Mouse (Mus musculus) cerebellum, postnatal 4 days (tissue): ENCODE results near the gene Tmem198.

ENCODE experiments used
- DNase-seq, 2 experiments: peaks; one replicate each; pipeline ENCODE4 v3.0.0; 2022; ENCODE audit warnings: low spot score in 2 of 2, mixed read lengths in 1 of 2

Gene Tmem198

DNA sequence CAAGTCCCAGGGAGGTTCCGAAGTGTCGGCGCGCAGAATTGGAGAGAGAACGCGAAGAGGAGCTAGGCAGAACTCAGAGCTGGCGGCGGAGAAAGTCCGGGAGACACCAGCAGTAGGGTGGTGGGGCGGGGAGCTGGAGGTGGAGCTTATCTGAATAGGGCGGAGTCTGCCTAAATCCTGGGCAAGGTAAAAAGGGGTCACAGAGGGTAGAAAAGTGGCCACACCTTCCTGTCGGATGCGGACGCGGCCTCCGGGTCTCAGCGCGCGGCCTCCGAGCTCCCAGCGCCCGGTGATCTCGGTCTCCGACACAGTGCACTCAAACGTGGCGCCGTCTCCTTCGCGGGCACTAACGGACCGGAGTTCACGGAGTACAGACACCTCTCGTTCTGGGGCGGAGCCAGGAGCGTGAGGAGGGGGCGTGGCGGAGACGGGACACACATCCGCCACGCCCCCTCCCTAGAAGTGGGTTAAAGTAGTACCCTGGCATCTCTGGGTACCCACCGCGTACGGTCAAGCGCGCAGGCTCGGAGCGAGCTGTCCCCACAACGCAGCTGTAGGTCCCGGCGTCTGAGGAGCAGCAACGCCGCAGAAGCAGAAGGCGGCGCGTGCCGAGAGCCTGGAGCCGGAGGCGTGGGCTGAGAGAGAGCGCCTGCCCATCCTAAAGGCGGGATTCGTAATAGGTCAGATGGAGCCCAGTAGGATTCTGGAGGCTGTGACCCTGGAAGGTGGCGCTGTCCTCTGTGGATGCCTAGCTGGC, 8.3 kb downstream of the Tmem198 start:
- peak; percentile 34 to 62 for DNase-seq

DNA sequence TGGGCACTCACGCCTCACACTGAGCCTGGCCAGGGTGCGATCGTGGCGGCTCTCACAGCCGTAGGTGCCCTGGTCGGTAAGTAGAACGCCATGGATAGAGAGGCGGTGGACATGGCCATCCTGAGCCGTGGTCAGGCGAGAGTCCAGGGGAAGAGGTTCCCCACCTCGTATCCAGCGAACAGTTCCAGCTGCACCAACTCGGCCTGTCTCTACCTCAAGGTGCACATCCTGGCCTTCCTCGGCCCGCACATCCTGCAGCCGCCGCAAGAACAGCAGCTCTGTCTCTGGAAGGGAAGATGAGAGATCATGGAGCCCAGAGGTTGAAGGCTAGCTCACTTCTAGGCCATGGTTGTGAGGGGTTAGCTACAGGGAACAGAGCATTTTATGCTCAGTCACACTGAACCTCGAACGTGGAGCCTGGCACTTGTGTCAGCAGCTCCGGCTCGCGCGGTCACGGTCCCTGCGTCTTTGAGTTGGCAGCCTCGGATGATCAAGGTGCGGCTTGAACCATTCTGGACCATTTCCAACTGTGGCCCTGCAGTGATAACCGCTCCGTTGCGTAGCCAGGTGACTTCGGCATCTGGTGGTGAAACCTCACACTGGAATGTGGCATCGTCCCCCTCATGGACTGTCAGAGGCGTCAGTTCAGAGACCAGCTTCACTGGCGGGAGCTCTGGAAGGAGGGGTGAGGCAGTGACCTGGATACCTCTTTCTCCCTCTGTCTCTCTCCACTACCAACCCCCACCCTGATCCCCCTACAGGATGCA, 11.6 kb downstream of the Tmem198 start:
- no peak for DNase-seq

DNA sequence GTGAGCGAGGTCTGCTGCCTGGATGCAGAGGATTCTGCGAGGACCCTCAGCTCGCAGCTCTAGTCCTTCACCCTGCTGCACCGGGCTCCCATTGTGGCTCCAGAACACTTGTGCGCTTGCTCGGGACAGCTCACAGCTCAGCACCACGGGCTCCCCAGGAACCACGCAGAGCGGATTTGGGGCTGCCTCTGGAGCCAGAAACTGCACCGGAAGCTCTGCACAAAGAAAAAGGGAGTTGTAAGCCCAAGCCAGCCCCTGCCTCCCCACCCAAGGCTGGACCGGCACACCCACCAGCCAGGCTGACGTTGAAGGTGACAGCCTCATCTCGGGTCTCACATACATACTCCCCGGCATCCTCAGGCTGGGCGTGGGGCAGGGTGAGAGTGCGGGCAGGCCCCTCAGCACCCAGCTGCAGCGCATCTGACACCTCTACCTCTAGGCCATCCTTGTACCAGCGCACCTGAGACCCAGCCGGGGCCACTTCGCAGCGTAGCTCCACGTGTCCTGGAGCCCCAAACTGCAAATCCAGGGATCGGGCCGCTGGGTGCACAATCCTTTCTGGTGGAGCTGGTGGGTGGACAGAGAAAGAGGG, 13.3 kb downstream of the Tmem198 start:
- no peak for DNase-seq

DNA sequence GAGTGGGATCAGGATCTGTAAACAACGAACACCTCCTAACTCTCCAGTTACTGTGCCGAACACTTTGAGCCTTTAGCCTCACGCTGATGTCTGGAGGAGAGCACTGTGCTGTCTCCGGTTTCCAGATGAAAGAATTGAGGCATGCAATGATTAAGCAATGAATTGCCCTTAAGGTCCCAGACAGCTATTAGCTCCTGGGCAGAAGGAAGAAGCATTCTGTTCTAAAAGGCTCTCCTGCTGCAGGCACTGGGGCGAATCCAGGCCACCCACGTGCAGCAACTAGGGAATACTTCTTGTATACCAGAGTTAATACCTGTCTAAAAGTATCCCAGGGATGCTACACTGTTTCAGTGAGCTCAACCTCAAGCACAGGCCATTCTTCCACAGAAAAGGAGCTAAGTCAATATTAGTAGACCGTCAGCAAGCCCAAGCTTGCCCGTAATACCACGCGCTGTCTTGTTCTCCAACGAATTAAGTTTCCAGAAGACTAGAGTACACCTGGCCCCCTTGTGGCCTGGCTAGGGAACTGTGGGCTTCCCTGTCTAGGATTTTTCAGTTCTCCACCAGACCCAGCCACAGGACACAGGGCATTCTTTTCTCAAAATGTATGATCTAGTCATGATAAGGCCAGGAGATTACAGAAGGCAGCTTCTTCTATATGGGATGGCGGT, 15.7 kb downstream of the Tmem198 start:
- peak in 1 of 2 experiments; percentile 48 for DNase-seq

DNA sequence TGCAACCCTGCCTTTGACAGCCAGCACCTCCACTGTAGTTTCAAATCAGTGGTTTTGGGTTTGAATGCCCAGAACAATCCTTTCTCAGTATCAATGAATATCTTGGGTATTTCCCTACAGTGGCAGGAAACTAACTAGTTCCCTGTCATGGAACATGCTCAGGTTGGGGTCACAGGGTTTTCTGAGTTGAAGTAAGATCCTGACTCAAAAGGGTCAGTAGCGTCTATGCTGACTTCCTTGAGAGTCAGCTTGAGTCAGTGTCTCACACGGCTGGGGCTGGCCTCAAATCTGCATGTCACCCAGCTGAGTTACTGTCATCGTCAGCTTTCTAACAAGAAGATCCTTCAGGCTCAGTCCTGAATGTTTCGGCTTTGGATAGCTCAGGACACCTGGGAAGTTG, 19.6 kb downstream of the Tmem198 start:
- no peak for DNase-seq

DNA sequence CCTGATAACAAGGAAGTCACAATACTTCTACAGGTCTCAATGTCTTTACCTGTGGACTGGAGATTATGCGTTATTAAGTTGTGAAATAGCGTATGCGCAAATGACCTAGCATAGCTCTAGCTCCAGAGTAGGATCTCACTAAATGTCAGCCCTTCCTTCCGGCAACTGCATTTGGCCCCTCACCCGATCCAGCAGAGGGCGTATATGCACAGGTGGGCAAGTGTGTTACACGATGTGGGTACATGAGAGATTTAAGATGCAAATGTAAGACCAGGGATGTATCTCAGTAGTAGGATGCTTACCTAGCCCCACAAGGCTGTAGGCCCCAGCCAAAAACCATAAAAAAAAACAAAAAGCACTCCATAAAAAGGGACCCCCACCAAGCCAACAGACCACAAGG, 20.1 kb downstream of the Tmem198 start:
- no peak for DNase-seq

DNA sequence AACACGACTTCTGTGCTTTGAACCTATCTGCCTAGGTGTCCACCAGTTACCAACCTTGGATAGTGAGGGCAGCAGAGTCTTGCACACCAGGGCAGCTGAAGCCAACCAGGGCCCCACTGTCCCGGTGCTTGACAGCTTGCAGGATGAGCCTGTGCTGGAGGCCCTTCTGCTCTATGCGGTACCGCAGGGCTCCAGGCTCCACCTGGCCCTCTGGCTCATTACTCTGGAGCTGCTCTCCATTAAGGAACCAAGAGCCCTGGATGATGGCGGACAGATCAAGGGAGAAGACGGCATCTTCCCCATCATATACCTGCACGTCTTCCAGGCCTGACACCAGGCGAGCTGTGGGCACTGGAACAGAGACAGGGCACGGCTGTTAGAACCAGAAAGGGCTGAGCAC, 22.6 kb downstream of the Tmem198 start:
- DNase-seq: no peak

DNA sequence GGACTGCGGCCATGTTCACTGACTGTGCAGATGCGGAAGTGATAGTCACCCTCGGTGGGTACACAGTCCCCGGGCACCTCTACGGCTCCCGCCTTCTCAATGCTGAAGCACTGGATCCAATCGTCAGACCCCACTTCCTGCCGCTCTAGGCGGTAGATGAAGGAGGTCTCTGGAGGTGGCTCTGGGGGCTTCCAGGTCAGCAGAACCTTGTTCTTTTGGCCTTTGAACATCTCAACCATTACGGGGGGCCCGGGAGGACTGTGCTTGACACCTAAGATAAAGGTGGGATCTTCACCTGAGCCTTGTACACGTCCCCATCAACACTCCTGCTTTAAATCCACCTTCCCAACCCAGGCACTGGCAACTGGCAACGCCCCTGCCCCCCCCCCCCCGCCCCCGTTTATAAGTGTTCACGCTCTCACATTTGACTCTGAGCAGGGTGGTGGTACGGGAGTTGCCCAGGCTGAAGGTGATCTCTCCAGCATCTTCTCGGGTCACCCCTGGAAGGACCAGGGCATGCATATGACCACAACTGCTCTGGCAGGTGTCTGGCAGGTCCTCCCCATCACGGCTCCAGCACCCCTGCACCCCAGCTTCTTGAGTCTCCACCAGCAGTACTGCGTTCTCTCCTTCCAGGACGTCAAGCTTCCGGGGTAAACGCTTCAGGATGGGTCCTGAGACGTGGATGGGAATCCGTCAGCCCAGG, 23.8 kb downstream of the Tmem198 start:
- DNase-seq: no peak

DNA sequence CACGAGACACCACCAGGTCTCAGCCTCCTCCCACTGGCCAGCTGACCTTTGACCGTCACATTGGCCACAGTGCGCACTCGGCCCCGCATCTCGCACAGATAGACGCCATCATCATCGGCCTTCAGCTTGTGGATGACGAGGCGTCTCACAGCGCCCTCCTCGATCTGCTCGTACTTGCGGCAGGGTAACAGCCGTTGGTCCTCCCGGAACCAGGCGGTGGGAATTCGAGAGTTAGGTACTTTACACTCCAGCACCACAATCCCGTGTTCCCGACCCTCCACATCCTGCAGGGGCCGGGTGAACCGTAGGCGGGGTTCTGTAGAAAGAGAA, 24.3 kb downstream of the Tmem198 start:
- DNase-seq: no peak

DNA sequence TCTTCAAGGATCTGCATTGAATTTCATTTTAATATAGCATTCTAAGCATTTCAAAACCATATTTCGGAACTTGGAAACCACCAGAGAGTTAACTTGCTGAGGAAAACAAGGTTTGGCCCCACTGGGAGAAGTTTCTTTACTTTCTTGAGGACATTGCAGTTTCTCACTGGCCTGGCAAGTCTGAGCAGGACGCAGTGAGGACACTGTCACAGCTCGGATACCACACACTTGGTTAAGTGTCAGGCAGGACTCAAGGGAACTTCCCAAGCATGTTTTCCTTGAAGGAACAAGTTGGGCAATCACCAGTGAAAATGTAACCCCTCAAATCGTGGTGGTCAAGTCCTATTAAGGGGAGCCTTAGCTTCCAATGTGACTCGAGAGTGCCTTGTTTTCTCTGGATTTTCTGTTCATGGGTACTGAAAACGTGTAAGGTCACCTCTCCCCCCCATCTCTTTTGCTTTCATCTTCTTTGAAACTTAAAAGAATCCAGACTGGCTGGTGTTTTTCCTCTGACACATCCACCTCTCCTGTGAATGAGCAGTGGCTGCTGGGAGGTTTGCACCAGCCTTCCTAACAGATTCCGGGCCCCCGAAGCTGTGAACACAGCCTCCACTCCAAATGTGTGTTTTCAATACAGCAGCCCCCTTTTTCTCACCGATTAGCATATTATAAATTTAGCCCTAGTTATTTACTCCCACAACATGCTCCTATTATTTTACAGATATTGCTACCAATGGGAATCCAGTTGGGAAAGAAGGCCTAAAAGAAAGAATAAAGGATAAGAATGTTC, 25.1 kb downstream of the Tmem198 start:
- no peak for DNase-seq

DNA sequence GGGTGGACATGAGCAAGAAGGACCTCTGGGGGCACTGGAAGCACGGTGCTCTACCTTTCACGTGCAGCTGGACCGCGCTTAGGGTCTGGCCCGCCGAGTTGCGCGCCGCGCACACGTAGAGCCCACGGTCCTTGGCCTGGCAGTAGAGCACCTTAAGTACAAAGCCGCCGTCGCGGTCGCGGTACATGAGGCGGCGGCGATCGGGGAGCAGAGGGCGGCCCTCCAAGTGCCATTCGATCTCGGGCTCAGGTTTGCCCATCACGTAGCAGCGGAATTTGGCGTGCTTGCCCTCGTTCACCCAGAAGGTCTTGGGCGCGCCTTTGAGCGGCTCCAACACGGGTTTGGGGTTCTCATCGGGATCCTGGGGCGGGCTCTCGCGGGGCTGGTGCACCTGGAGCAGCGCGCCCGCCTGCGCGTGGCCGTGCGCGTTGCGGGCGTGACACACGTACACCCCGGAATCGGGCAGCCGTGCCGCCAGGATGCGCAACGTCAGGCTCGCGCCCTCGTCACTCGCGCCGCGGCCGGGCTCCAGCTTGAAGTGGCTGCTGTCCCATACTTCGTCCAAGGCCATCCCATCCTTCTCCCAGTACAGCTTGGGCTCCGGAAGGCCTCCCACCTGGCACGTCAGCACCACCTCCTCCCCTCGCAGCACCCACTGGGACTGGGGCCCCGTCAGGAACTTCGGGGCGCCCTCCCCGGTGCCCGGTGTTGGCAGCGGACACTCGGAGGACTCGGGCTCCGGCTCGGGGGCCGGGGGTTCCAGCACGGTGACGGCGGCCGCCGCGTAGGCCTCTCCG, 26.0 kb downstream of the Tmem198 start:
- peak; percentile 60 to 74 for DNase-seq

DNA sequence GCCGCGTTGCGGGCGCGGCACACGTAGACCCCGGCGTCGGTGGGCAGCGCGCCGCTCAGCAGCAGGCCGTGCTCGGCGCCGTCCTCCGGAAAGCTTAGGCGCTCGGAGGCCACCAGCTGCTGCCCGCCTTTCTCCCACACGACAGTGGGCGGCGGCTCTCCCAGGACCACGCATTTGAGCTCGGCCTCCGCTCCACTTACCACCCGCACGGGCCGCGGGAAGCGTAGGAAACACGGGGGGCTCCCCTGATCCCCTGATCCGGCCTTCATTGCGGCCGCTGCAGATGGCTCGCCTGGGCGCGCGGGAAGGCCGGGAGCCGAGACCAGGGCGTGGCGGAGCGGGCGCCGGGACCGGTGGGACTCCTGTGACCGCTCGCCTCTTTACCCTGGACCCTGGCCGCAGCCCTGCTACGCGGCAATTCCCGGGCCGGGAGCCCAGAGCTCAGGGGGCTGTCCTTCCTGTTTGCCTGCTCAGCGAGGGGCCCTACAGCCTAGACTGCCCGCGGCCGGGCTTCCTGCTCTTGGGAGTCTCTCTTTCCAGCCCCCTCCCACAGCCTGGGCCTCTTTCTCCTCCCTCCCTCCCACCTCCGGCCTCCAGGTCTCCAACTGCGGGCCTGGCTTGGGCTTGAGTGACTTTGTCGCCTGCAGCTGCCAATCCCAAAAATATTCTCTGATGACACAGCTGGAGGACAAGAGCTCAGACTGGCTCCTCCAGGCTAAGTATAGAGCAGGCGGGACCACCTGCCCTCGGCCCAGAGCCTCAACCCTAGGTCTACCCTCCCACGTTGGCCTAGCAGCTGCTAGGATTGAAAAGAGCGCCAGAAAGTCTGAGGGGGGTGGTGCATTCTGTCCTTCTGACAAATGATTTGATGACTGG, 26.9 kb downstream of the Tmem198 start, which contains the start of gene Obsl1:
Gene Obsl1 (minus strand): TSS at position 497 of the 876 bp plus-strand sequence.
- peak in 1 of 2 experiments; percentile 52 for DNase-seq

DNA sequence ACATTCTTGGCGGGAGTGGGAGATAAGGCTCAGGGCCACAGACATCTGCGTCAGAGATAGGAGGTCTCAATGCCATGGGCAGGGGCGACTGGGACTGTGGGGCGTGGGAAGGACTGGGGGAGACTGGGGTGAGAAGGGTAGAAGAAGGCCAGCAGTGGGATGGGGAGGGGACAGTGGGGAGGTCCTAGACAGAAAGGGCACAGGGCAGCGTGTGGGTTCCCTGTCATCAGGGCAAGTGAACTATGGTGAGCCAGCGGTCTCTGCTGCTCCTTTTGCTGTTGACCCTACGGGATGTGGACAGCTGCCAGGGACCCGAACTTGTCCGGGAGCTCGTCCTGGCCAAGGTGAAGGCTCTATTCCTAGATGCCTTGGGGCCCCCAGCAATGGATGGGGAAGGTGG, 27.7 kb downstream of the Tmem198 start, which contains the start of gene Inha:
Gene Inha (plus strand): TSS at position 72 of the 400 bp plus-strand sequence.
- DNase-seq: no peak

DNA sequence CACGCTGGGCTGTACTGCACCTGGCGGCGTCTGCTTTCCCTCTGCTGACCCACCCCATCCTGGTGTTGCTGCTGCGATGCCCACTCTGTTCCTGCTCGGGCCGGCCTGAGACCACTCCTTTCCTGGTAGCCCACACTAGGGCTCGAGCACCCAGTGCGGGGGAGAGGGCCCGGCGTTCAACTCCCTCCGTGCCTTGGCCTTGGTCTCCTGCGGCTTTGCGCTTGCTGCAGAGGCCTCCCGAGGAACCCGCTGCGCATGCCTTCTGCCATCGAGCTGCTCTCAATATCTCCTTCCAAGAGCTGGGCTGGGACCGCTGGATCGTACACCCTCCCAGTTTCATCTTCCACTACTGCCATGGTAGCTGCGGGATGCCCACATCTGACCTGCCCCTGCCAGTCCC, 30.3 kb downstream of the Tmem198 start:
- no peak for DNase-seq

DNA sequence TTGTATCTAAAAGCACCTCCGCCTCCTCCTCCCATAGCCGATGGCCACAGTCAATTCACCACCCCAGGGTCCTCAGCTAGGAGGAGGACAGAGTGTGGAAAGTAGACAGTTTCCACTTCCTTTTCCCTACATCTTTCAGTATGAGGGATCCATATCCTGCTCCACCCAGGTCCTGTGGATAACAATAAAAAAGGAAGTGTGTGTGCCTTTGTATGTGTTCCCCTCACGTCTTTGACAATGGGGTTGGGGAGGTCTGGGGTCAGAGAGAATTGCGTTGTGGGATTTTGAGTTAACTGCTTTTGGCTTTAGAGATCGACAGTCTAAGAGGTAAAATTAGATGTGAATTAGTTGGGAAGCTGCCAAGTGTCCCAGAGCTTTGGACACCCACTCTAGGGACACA, 30.8 kb downstream of the Tmem198 start:
- no peak for DNase-seq

DNA sequence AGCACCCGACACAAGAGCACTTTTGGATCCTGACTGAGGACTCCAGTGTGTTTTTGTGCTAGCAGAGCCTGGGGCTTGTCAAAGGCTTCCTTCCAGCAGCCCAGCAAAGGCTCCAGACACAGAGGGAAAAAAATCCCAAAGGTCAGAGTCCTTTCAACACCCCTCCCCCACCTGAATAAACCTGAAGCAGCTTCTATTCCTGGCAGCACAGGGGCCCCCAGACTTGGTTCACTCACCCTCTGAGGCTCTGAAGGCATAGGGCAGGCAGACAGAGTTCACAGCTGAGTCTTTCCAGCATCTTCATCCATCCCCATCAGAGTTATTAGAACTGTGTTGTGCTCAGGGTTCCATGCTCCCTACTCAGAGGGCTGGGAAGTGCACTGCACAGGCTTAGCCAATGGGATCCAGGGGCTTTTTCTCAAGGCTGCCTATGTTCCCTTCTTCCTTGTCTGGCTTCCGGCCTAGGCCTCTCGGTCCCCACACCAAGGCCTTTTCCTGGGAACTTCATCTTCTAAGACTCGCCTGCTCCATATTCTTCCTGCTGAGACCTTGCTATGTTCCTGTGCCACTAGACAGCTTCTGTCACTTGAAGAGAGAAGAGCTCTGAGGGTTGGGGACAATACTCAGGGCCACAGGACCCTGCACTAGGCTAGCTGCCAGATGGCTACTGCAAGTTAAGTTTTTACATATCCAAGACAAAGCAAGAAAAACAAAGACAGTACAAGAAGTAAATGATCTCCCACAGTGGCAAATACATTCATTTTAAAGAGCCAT, 32.3 kb downstream of the Tmem198 start:
- no peak for DNase-seq

DNA sequence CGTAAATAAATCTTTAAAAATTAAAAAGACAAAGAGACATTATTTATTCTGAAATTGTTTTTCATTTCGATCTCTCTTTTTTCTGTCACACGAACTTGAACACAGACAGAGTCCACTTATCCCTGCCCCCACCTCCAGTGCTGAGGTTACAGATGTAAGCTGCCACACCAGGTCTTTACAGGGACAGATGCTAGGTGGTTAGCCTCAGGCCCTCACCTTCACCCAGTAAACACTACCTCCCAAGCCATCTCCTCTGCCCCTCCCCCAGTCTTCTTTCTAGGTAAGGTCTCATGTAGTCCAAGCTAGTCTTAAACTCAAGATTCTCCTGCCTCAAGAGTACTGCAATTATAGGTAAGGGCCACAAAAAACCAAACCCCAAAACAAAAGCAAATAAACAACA, 33.2 kb downstream of the Tmem198 start:
- DNase-seq: no peak

DNA sequence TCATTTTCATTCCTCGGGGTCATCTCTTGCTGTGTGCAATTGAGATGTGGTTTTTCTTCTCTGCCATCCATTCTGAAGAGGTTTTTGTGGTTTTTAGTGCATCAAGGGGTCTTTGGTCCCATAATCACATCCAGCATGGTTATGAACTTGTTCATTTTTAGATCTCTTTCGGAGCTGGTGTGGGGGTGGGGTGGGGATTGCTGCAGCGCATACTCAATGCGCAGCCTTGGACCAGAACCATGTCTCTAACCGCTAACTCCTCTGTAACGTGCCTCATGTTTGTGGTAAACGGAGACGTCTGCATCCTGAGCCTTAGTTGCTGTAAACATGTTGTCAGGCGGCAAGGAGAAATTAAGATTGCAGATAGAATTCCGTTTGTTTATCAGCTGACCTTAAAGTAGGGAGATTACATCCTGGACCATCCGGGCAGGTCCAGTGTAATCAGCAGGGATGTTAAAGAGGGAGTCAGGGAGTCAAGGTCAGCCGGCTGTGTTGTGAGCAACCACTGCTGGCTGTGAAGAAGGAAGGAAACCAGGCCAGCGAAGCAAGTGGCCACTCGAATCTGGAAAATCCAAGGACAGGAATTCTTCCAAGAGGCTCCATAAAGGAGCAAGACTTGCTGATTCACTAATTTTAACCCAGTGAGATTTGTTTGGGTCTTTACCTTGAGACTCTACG, 37.5 kb downstream of the Tmem198 start:
- no peak for DNase-seq
